Mouse (Mus musculus) ovary, adult 10 weeks (tissue): Measurements from ENCODE around the gene Gm11627. TPM values are rescaled to one million over a fixed set of nuclear protein-coding genes. Genes with fewer than 3 reads are reported as not detected.

Experiments used
- polyA plus RNA-seq: library from polyadenylated mRNA; stranded (reverse); fragments of 350-450 nt; fragmentation: Illumina TruSeq; extraction: RNeasy Lipid Tissue Mini Kit (QIAGEN cat#74804); gene quantifications from one replicate; pipeline ENCODE4 v1.2.3, GENCODE M21; 2014

Gm11627 gene
- polyA plus RNA-seq, result 3.2 TPM

GRCm38 (mm10) chr11:102579165-102580033 is at the start of gene Gm11627:
Gene Gm11627, minus strand, starts transcription at chr11:102579461.

GRCm38 (mm10) chr11:102604010-102604584 is 24.8 kb upstream of the Gm11627 start, which contains the start of gene Fzd2:
Gene Fzd2, plus strand, starts transcription at chr11:102604396.

GRCm38 (mm10) chr11:102556031-102556715 is 23.1 kb downstream of the Gm11627 start, which contains the start of gene Gpatch8:
Gene Gpatch8, minus strand, starts transcription at chr11:102556392.

Other genes starting within 250 kb of the Gm11627 start
- gene Slc4a1, start 213.3 kb downstream of the Gm11627 start, polyA plus RNA-seq, result not detected
- gene Rundc3a, start 186.1 kb downstream of the Gm11627 start, polyA plus RNA-seq, result not detected
- 2.3 TPM for gene Slc25a39, start 171.5 kb downstream of the Gm11627 start, polyA plus RNA-seq
- 10.5 TPM for gene Grn, start 149.1 kb downstream of the Gm11627 start, polyA plus RNA-seq
- gene Fam171a2, start 131.8 kb downstream of the Gm11627 start, polyA plus RNA-seq, result not detected
- gene Itga2b, start 109.3 kb downstream of the Gm11627 start, polyA plus RNA-seq, result not detected
- gene Gpatch8, start 23.1 kb downstream of the Gm11627 start, polyA plus RNA-seq, result 27.2 TPM
- gene Fzd2, start 24.9 kb upstream of the Gm11627 start, polyA plus RNA-seq, result 7.6 TPM
- gene Meioc, start 84.3 kb upstream of the Gm11627 start, polyA plus RNA-seq, result not detected
- 58.4 TPM for gene Ccdc43, start 118.3 kb upstream of the Gm11627 start, polyA plus RNA-seq
- not detected for gene Adam11, start 182.0 kb upstream of the Gm11627 start, polyA plus RNA-seq
- 20.8 TPM for gene Gjc1, start 240.2 kb upstream of the Gm11627 start, polyA plus RNA-seq